Mouse (Mus musculus) macrophage (primary cell): ENCODE data around the gene Gm10961. TPM values are rescaled to one million over a fixed set of nuclear protein-coding genes. Genes with fewer than 3 reads are reported as not detected.

Experiments
- H3K27ac ChIP-seq: fragments of 350-480 bp; formaldehyde crosslinking; 2 replicates; pipeline ENCODE4 v1.9.0; 2021
- H3K36me3 ChIP-seq: fragments of 350-480 bp; formaldehyde crosslinking; 2 replicates; pipeline ENCODE4 v1.9.0; 2021; ENCODE audit errors: inconsistent target
- H3K4me3 ChIP-seq: fragments of 350-480 bp; formaldehyde crosslinking; 2 replicates; pipeline ENCODE4 v1.9.0; 2021; ENCODE audit errors: inconsistent target
- H3K79me2 ChIP-seq: fragments of 350-480 bp; formaldehyde crosslinking; 2 replicates; pipeline ENCODE4 v1.9.0; 2021; ENCODE audit errors: inconsistent target
- WGBS: methylation state at CpG from one replicate; pipeline ENCODE4 v1.1.7; 2026; ENCODE audit warnings: inconsistent platforms; ENCODE audit not compliant: missing documents; 5-methylcytosine and 5-hydroxymethylcytosine counted together
- polyA plus RNA-seq: library from polyadenylated mRNA; stranded (reverse); fragments of 250-400 nt; gene quantifications from 3 replicates; pipeline ENCODE4 v1.2.4, GENCODE M21; 2018; ENCODE audit warnings: inconsistent platforms
- total RNA-seq, 78 experiments: library from RNA; depleted of rRNA; stranded (reverse); fragments of 250-400 nt; gene quantifications; 1 replicate in 9 of 78; 2 replicates in 24 of 78; 3 replicates in 43 of 78; 4 replicates in 2 of 78; pipeline ENCODE4 v1.2.4; 2018; ENCODE audit warnings: inconsistent platforms in 56 of 78

Gene Gm10961
- total RNA-seq (2018; cell fraction: chromatin; rRNA removed) = not detected
- not detected for total RNA-seq (2018; cell fraction: cytosol; rRNA removed)
- not detected for total RNA-seq (2018; cell fraction: nucleus; rRNA removed)
- not detected in 3 replicates for polyA plus RNA-seq

- Histone ChIP-seq H3K79me2 (peaks cover 28% of the 10 kb centered on the region), H3K27ac (peak within 1 kb of the TSS; percentile 45), H3K36me3 (peaks cover 20% of the 10 kb centered on the region), H3K4me3 (peak within 1 kb of the TSS; percentile 67)
- WGBS = 2% methylated on average over 47 of the region's 48 CpGs
Measured at GRCm38 (mm10) chr3:107630682-107631522, at the start of gene Gm10961. Gene Gm10961 (plus strand): TSS chr3:107631322.

GRCm38 (mm10) chr3:107582130-107582874, 48.8 kb upstream of the Gm10961 start:
- WGBS = 3% methylated on average over 11 of the region's 18 CpGs
- H3K4me3 ChIP-seq = no peak overlapping the region
- no peaks in the 10 kb centered on the region for H3K79me2 ChIP-seq
- no peak overlapping the region for H3K27ac ChIP-seq
- no peaks in the 10 kb centered on the region for H3K36me3 ChIP-seq

GRCm38 (mm10) chr3:107582875-107583767, 48.0 kb upstream of the Gm10961 start:
- Histone ChIP-seq H3K36me3 (no peaks in the 10 kb centered on the region), H3K27ac (no peak overlapping the region), H3K4me3 (no peak overlapping the region), H3K79me2 (no peaks in the 10 kb centered on the region)
- 3% methylated on average over 64 of the region's 65 CpGs for WGBS

- 6% methylated on average over 1 of the region's 1 CpGs for WGBS
- Histone ChIP-seq H3K36me3 (no peaks in the 10 kb centered on the region), H3K79me2 (no peaks in the 10 kb centered on the region), H3K27ac (no peak overlapping the region), H3K4me3 (no peak overlapping the region)
Measured at GRCm38 (mm10) chr3:107583893-107584292, 47.2 kb upstream of the Gm10961 start.

GRCm38 (mm10) chr3:107586504-107586903, 44.6 kb upstream of the Gm10961 start:
- Histone ChIP-seq H3K4me3 (no peak overlapping the region), H3K79me2 (no peaks in the 10 kb centered on the region), H3K36me3 (no peaks in the 10 kb centered on the region), H3K27ac (no peak overlapping the region)
- WGBS = 89% methylated on average over 6 of the region's 6 CpGs

GRCm38 (mm10) chr3:107591612-107592011, 39.5 kb upstream of the Gm10961 start:
- 86% methylated on average over 1 of the region's 1 CpGs for WGBS
- Histone ChIP-seq H3K4me3 (no peak overlapping the region), H3K27ac (no peak overlapping the region), H3K36me3 (no peaks in the 10 kb centered on the region), H3K79me2 (no peaks in the 10 kb centered on the region)

- Histone ChIP-seq H3K79me2 (no peaks in the 10 kb centered on the region), H3K36me3 (no peaks in the 10 kb centered on the region), H3K4me3 (no peak overlapping the region), H3K27ac (no peak overlapping the region)
- WGBS = 20% methylated on average over 2 of the region's 2 CpGs
Measured at GRCm38 (mm10) chr3:107593632-107594031, 37.5 kb upstream of the Gm10961 start.

- Histone ChIP-seq H3K27ac (no peak within 1 kb of the TSS), H3K4me3 (no peak within 1 kb of the TSS), H3K36me3 (no peaks in the 10 kb centered on the region), H3K79me2 (no peaks in the 10 kb centered on the region)
- 4% methylated on average over 20 of the region's 46 CpGs for WGBS
Measured at GRCm38 (mm10) chr3:107594662-107595263, 36.4 kb upstream of the Gm10961 start, which contains the start of gene Alx3. Gene Alx3 (plus strand): TSS chr3:107595031.

GRCm38 (mm10) chr3:107595264-107595937, 35.7 kb upstream of the Gm10961 start:
- Histone ChIP-seq H3K27ac (no peak overlapping the region), H3K79me2 (no peaks in the 10 kb centered on the region), H3K4me3 (no peak overlapping the region), H3K36me3 (no peaks in the 10 kb centered on the region)
- 3% methylated on average over 49 of the region's 50 CpGs for WGBS

GRCm38 (mm10) chr3:107595938-107596461, 35.1 kb upstream of the Gm10961 start:
- H3K36me3 ChIP-seq = no peaks in the 10 kb centered on the region
- 3% methylated on average over 34 of the region's 34 CpGs for WGBS
- no peak overlapping the region for H3K27ac ChIP-seq
- no peak overlapping the region for H3K4me3 ChIP-seq
- H3K79me2 ChIP-seq = no peaks in the 10 kb centered on the region

GRCm38 (mm10) chr3:107596559-107596958, 34.6 kb upstream of the Gm10961 start:
- Histone ChIP-seq H3K4me3 (no peak overlapping the region), H3K79me2 (no peaks in the 10 kb centered on the region), H3K36me3 (no peaks in the 10 kb centered on the region), H3K27ac (no peak overlapping the region)
- 4% methylated on average over 23 of the region's 26 CpGs for WGBS

- Histone ChIP-seq H3K4me3 (no peak overlapping the region), H3K79me2 (no peaks in the 10 kb centered on the region), H3K36me3 (no peaks in the 10 kb centered on the region), H3K27ac (no peak overlapping the region)
- 11% methylated on average over 20 of the region's 24 CpGs for WGBS
Measured at GRCm38 (mm10) chr3:107597134-107597533, 34.0 kb upstream of the Gm10961 start.
